Comparison of ENCODE assay signal across 8 mouse cellular contexts in genomic region chr12:85647346-85647745, GRCm38 (mm10). TPM values are rescaled to one million over a fixed set of nuclear protein-coding genes. Genes with fewer than 3 reads are reported as not detected.
DNase-seq lines count a peak whose midpoint lies in the region; ATAC-seq lines count a peak whose summit lies in the region.

No protein-coding gene starts in this region.

- no peak overlapping the region for H3K4me2 ChIP-seq in hindbrain, embryonic 12.5 days (replicated peaks)

- H3K27me3 ChIP-seq in hindbrain, embryonic 12.5 days, result no peaks in the 10 kb centered on the region
- no peaks in the 10 kb centered on the region for H3K27me3 ChIP-seq in embryonic facial prominence, embryonic 10.5 days (replicated peaks; ENCODE audit: low read depth, poor library complexity, severe bottlenecking)

- 42% methylated on average over 10 of the region's 10 CpGs for WGBS in hindbrain, embryonic 12.5 days
- 43% methylated on average over 10 of the region's 10 CpGs for WGBS in embryonic facial prominence, embryonic 10.5 days

- H3K4me3 ChIP-seq in hindbrain, embryonic 12.5 days, result no peak overlapping the region
- H3K4me3 ChIP-seq in embryonic facial prominence, embryonic 10.5 days, result no peak overlapping the region

- H3K9me3 ChIP-seq in hindbrain, embryonic 12.5 days (replicated peaks), result 0 out of 2 replicates have a peak, but pooled peaks cover 6% of the 10 kb centered on the region
- H3K9me3 ChIP-seq in embryonic facial prominence, embryonic 10.5 days, result 0 out of 2 replicates have a peak, but pooled peaks cover 2% of the 10 kb centered on the region

- DNase-seq in frontal cortex, postnatal 36 days (ENCODE audit: low spot score in 2 of 2), result no peak
- DNase-seq in 416B (ENCODE audit: low read depth), result peak; percentile 79
- peak; percentile 18 for DNase-seq in adipocyte (ENCODE audit: low spot score)
- peak; percentile 42 to 56 for DNase-seq in lung, adult 18-20 months
- DNase-seq in ovary, postnatal 14 days (ENCODE audit: low spot score), result no peak
- no peak for DNase-seq in embryonic facial prominence, embryonic 10.5 days (ENCODE audit: low spot score)

- no peaks in the 10 kb centered on the region for H3K36me3 ChIP-seq in hindbrain, embryonic 12.5 days
- no peaks in the 10 kb centered on the region for H3K36me3 ChIP-seq in embryonic facial prominence, embryonic 10.5 days (replicated peaks)

- peak; percentile 38 for ATAC-seq in frontal cortex, adult (ENCODE audit: low TSS enrichment)
- ATAC-seq in hindbrain, embryonic 12.5 days (ENCODE audit: low FRiP score), result no peak

- H3K9ac ChIP-seq in hindbrain, embryonic 12.5 days, result no peak overlapping the region

- H3K4me1 ChIP-seq in hindbrain, embryonic 12.5 days, result no peaks in the 10 kb centered on the region
- peaks cover 17% of the 10 kb centered on the region for H3K4me1 ChIP-seq in embryonic facial prominence, embryonic 10.5 days

- no peak overlapping the region for H3K27ac ChIP-seq in hindbrain, embryonic 12.5 days
- H3K27ac ChIP-seq in embryonic facial prominence, embryonic 10.5 days (replicated peaks), result no peak overlapping the region

RNA-seq across cellular contexts. Expression of gene Batf, which starts 39.1 kb away (rescaled TPM):
- polyA plus RNA-seq in hindbrain, embryonic 12.5 days (2016; fragmentation: Nextera tagmentation; extraction: Ambion mirVana), result 2.3 and 2.6 TPM in 2 replicates
- 2.4 and 2.6 TPM in 2 replicates for polyA plus RNA-seq in embryonic facial prominence, embryonic 10.5 days (2016; fragmentation: Nextera tagmentation; extraction: Ambion mirVana)

RNA-seq across cellular contexts. Expression of gene Jdp2, which starts 48.5 kb away (rescaled TPM):
- 0.90 and 1.1 TPM in 2 replicates for polyA plus RNA-seq in hindbrain, embryonic 12.5 days (2016; fragmentation: Nextera tagmentation; extraction: Ambion mirVana)
- polyA plus RNA-seq in embryonic facial prominence, embryonic 10.5 days (2016; fragmentation: Nextera tagmentation; extraction: Ambion mirVana), result 0.15 and 0.48 TPM in 2 replicates

Comparison
In these comparisons a context has a peak if more than half of its experiments do, and no peak if none do; other contexts are left out.
1. DNase-seq: peak in 416B (single experiment), adipocyte (single experiment) and lung, adult 18-20 months (2 of 2); none in frontal cortex, postnatal 36 days (0 of 2), ovary, postnatal 14 days (single experiment) and embryonic facial prominence, embryonic 10.5 days (single experiment).